In the genomic region with DNA sequence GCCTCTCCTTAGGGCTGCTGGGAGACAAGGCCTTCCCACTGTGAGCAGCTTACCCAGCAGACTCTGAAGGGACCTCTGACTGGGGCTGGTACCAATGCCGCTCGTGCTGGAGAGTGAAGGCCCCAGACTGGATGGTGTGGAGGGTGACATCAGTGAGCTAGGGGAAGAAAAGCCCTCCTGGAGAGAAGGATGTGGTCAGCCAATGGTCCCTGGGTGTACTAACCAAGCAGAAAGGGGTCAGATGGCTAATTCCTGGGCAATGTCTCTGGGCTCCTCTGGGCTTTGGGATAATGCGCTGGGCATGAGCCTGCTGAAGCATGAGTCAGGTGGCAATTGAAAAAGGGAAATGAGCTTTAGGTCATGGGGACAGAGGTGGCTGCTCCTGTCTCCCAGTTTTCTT, we compare ENCODE assay signal across 17 mouse cellular contexts.
"Had no signal": no experiment of that assay in that cellular context is flagged by ENCODE, and none has a peak within 500 bp of the region (broad histone marks: within the 10 kb centered on the region; RNA-seq: fewer than 3 reads in every experiment).

No protein-coding gene starts in this region.

- ATAC-seq: midbrain, embryonic 16.5 days had no signal

- H3K9me3 ChIP-seq: midbrain, embryonic 10.5 days; midbrain, embryonic 12.5 days; neural tube, embryonic 13.5 days; neural tube, embryonic 15.5 days had no signal

- H3K4me2 ChIP-seq: lung, embryonic 14.5 days; midbrain, embryonic 12.5 days; neural tube, embryonic 13.5 days; neural tube, embryonic 15.5 days had no signal

- H3K9ac ChIP-seq: lung, embryonic 14.5 days; midbrain, embryonic 12.5 days; neural tube, embryonic 13.5 days; neural tube, embryonic 15.5 days had no signal

- H3K27me3 ChIP-seq: midbrain, embryonic 12.5 days; neural tube, embryonic 13.5 days; neural tube, embryonic 15.5 days had no signal

- H3K27ac ChIP-seq: midbrain, embryonic 10.5 days; midbrain, embryonic 12.5 days; neural tube, embryonic 13.5 days; neural tube, embryonic 15.5 days had no signal

- DNase-seq: lung, embryonic 14.5 days; lung, postnatal 10 days; midbrain, embryonic 14.5 days; retina, postnatal 1 day; right cerebral cortex, adult 18-20 months; right cerebral cortex, postnatal 25 days; right cerebral cortex, postnatal 4 days; spleen, adult 18-20 months; thymus, adult 18-20 months; thymus, postnatal 14 days; thymus, postnatal 36 days had no signal

- H3K4me1 ChIP-seq: midbrain, embryonic 10.5 days; midbrain, embryonic 12.5 days; neural tube, embryonic 13.5 days; neural tube, embryonic 15.5 days had no signal

- H3K4me3 ChIP-seq: midbrain, embryonic 10.5 days; midbrain, embryonic 12.5 days; myocyte; neural tube, embryonic 13.5 days; neural tube, embryonic 15.5 days had no signal
